Mouse (Mus musculus) liver, adult (tissue): ENCODE measurements around the gene Paqr6.
"Not testable (repeated sequence)": the region's sequence is repeated elsewhere in the genome, so short reads cannot be mapped to it uniquely, and the experiment has no call there.

ENCODE experiments used
- GATA4 ChIP-seq: IDR thresholded peaks from 2 replicates; pipeline ENCODE4 v1.6.1; 2014; ENCODE audit warnings: mild to moderate bottlenecking, low read length; ENCODE audit not compliant: insufficient replicate concordance

Gene Paqr6

DNA sequence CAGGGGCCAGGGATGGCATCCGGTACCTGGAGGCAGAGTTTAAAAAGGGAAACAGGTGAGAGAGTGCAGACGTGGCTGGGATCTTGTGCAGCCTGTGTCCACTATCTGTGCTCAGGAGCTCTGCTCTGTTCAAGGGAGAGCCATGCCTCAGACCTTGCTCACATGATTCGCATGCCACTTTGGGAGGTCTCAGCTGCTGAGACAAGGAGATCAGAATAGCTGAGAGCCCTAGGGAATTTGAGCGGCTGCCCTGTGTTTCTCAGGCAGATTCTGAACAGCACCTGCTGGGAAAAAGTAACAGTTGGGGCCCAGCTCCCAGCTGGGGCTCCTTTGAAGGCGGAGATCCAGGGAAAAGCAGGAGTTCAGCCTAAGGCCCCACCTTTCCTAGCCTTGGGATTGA lies 4.8 kb upstream of the Paqr6 start:
- TF ChIP-seq GATA4, result no peak

DNA sequence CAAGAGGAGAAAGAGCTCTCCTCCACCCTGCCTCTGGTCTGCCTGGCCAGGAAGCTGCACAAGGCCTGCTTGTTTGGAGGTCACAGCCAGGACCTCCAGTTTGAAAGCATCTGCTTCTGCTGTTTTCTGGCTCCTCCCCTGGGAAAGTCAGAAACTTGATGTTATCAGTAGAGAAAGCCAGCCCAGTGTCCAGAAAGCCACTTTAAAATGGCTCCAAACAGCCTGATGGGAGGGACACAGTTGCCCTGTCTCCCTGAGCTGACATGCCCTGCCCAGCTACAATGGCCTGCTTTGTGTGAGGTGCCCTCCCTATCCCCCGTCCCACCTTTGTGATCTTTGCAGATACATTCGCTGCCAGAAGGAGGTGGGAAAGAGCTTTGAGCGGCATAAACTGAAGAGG lies 4.4 kb upstream of the Paqr6 start:
- TF ChIP-seq GATA4, result no peak

DNA sequence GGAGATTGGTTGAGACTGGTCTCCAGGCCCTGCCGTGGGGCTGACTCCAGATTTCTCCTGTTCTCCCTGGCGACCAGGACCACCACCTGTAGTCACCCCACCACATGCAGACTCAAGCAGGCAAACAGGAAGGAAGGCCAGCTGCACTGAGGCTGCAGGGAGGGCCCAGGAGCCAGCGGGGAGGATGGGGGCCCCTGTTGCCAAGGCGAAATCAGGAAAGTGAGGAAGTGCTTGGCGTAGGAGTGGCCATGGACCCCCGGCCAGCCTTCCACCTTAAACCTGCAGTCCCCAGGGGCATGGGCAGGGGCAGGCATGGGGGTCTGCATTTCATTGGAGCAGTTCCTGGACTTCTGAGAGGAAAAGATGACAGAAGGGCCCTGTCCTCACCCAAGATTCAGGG lies 3.3 kb upstream of the Paqr6 start:
- no peak for TF ChIP-seq GATA4

DNA sequence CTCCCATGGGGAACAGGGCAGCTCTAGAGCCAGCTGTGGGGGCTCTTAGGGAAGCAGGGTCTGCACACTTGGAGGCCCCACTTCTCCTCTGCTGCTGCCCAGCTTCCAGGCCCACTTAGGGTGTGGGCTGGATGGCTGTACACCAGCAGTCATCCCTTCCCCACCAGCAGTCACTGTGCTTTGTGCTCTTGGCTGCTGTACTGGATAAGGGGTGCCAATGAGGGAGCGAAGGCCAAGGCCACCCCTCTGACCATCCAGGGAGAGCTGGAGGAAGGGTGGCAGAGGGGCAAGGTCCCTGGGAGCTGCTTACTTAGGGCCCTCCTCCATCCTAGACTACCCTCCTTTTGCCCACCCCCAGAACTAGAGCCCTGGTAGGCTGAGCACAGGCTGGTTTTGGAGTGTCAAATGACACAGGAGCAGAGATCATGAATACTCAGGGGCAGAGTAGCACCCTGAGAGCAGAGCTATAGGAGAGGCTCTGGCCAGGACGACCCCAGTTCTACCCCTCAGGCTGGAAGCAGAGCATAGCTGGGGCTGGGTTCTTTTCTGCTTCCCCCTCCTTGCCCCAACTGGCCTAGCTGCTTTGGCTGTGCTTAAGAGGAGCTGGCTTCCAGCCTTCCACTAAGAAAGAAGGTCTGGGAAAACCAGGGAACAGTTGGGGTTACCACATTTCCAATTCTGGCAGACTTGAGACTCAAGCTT lies 2.6 kb upstream of the Paqr6 start:
- TF ChIP-seq GATA4, result no peak

DNA sequence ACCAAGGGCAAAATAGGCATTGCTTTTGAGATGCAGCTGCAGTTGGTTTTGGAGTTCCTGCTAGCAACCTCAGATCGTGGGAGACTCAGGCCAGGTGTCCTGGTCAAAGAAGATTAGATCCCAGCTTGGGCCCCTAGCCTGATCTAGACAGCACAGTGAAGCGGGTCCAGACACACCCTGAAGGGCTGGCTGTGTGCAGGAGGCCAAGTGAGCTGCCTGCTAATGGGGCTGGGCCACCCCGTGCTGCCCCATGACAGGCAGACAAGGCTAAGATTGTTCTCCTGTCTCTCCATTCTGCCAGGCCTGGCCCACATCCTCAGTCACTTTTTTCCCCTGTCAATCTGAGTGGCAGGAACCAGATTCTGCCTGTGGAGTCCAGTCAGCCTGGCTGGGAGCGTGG lies 684 bp upstream of the Paqr6 start:
- TF ChIP-seq GATA4, result no peak

DNA sequence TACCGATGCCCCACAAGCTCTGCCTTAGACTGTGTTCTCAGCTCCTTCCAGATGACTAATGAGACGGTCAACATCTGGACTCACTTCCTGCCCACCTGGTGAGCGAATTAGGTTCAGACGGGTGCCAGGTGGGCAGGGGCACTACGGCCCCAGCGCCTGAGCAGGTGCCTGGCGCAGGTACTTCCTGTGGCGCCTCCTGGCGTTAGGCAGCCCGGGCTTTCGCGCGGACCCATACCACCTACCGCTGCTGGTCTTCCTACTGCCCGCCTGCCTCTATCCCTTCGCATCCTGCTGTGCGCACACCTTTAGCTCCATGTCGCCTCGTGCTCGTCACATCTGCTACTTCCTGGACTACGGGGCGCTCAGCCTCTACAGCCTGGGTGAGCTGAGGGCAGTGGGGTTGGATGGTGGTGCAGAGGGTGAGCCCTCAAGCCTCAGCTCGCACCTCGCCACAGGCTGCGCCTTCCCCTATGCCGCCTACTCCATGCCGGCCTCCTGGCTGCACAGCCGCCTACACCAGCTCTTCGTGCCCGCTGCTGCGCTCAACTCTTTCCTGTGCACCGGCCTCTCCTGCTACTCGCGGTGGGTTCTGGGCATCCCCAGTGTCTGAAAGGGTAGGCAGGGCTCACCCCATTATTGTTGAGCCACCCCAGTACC lies 1.4 kb downstream of the Paqr6 start:
- TF ChIP-seq GATA4, result no peak

DNA sequence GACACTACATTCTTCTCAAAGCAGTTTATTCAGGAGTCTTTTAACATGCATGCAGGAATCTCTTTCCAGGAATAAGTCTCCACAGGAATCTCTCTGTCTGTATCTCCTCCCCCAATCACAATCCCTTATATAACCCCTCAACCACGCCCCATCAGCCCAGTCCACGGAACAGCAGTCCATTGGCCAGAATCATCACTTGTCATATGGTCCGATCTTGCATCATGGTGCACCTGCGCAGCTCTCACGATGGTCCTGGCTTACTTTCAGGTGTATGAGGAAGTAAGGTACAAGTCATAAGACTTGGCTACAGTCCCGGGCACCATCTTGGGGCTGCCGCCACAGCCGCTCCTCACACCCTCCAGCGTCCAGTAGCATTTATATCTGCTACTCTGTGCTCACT lies 8.3 kb downstream of the Paqr6 start, which contains the start of gene Bglap3:
Gene Bglap3, minus strand, starts transcription at position 101 of the 400 bp plus-strand sequence.
- not testable (repeated sequence) for TF ChIP-seq GATA4

DNA sequence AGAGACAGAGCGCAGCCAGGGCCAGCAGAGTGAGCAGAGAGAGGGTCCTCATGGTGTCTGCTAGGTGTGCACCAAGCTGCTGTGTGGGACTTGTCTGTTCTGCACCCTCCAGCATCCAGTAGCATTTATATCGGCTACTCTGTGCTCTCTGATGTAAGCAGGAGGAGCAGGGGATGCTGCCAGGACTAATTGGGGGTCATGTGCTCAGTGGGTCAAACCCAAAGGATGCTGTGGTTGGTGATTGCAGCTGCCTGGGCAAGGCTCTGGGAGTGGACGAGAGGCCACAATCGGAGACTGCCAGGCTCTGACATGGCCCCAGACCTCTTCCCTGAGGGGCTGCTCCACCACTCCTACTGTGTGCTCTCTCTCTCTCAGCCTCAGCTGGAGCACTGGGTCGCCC lies 14.2 kb downstream of the Paqr6 start, which contains the start of gene Bglap2:
Gene Bglap2, minus strand, starts transcription at position 101 of the 400 bp plus-strand sequence.
- TF ChIP-seq GATA4, result not testable (repeated sequence)

DNA sequence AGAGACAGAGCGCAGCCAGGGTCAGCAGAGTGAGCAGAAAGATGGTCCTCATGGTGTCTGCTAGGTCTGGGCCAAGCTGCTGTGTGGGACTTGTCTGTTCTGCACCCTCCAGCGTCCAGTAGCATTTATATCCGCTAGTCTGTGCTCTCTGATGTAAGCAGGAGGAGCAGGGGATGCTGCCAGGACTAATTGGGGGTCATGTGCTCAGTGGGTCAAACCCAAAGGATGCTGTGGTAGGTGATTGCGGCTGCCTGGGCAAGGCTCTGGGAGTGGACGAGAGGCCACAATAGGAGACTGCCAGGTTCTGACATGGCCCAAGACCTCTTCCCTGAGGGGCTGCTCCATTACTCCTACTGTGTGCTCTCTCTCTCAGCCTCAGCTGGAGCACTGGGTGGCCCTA lies 20.0 kb downstream of the Paqr6 start, which contains the start of gene Bglap:
Gene Bglap, minus strand, starts transcription at position 101 of the 400 bp plus-strand sequence.
- TF ChIP-seq GATA4, result no peak

DNA sequence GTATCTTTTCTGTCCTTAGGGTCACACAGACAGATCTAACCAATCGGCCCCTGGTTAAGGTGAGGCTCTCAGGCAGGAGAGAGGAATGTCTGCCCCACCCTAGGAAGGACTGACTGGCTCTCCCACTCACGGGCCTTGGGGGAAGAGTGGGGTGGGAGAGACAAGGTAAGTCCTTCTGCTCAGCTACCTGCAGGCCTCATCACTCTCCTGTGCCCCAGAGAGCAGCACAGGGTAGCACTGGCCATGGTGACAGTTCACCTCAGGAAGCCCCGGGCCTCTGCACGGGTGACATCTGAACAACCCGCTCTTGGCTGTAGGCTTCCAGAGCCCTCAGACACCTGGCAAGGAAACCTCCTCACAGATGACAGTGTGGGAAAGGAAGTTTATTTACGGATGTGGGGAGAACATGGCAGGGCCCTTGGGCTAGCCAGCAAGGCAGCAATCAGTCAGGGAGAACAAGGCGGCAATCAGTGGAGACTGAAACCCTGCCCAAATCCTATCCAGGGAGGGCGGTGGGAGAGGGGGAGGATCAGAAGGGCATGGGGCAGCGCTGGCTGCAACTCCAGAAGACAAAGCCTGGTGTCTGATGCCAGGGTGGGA lies 29.5 kb downstream of the Paqr6 start:
- no peak for TF ChIP-seq GATA4

DNA sequence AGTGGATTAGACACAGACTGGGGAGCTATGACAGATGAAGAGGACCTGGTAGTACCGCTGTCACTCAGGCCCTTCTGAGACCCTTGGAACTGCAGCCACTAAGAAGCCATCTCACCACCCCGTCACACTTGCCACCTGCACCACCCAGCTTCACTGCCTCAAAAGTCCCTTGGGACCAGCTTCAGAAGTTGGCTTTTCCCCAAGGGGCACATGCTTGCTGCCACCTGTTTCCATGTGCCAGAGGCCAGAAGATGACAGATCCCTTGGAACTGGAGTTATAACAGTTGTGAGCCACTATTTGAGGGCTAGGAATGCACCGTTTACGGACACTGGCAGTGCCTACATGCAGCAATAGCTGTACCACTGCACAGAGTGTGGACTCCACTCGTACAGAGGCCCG lies 30.9 kb downstream of the Paqr6 start:
- TF ChIP-seq GATA4, result no peak

DNA sequence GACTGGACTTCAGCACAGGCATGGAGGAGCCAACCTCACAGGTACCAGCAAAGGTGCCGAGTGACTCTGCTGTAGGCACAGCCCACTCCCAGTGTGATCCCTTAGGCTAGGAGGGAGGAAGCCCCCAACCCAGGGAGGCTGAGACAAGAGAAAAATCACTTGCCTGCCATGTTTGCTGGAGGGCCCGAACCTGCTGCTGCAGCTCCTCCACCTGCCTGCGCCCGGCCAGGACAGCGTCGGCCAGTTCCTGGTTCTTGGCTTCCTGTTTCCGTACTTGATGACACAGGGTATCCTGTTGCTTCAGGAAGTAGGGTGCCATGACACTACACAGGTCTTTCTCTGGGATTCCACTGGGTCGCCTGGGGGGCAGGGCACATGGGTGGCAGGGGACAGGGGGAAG lies 31.4 kb downstream of the Paqr6 start:
- no peak for TF ChIP-seq GATA4

DNA sequence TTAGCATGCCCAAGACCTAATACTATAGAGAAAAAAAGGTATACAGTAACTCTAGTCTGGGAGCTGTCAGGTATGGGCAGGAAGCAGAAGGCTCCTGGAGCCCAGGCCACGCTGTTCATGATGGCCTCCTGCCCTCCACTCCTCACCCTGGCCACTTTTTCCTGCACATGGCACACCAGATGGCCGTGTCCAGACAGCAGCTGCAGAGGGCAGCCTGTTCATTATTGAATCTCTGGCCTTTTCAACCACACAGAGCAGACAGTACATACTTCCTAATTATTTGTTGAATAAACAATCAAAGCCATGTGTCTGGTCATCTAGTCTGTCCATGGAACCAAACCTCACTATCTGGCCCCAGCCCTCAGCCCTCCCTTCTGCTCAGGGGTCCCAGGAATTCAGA lies 34.3 kb downstream of the Paqr6 start:
- TF ChIP-seq GATA4, result no peak

DNA sequence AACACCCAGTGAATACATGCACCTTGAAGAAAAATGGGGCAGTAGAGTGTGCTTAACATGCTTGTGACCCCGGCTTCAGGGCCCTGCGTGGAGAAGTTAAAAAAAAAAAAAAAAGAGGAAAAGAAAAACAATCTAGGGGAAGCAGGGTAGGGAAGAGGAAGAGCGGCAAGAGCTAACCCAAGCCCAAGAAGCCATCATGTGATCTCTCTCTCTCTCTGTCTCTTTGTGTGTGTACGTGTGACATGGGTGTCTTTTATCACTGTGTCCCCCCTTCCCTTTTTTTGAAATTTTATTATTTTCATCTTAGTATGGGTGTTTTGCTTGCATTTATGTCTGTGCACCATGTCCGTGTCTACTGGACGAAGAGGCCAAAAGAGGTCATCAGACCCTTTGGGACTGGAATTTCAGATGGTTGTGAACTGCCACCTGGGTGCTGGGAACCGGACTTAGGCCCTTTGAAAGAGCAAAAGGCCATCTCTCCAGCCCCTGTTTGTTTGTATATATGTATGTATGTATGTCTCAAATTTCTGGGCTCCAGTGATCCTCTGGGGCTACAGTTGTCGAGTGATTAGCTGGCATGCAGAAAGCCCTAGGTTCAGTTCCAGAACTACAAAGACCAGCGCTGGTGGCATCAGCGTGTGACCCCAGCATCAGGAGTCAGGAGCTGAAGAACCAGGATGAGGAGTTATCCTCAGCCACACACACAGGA lies 39.3 kb downstream of the Paqr6 start:
- TF ChIP-seq GATA4, result no peak

DNA sequence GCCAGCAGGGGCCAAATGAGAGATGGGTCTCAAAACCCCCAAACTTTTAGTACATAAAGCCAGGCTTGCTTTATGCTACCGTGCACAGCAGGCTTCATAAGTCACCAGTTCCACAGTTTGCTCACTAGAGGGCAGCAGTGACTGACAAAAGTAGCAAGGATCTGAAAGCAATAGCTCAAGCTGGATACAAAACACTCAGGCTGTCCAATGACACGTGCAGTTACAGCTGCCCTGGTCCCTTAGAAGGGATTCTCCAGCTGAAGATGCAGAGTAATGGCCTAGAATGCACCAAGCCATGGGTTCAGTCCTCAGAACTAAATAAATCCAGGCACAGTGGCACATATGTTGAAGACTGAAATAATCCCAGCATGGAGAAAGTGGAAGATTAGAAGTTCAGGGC lies 42.7 kb downstream of the Paqr6 start:
- TF ChIP-seq GATA4, result no peak

DNA sequence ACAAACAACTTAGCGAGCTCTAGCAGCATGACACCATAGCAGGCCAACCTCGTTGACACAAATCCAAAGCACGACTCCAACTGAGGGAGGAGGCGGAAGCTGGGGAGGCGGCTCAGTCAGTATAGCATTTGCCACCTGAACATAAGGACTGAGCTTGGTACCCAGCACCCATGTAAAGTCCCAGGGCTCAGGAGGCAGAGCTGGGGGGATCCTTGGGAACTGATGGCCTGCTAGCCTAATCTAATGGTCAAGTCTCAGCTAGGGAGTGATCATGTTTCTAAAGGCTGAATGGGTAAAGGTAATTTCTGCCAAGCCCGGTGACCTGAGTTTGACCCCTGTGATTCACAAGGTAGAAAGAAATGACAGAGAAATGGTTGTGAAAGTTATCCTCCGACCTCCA lies 43.1 kb downstream of the Paqr6 start:
- TF ChIP-seq GATA4, result no peak
